Mouse (Mus musculus) liver, postnatal 0 days (tissue): ENCODE measurements around the gene Rnf5.

Source experiments
- CTCF ChIP-seq: sonication (generic); IDR thresholded peaks from 2 replicates; pipeline ENCODE4 v1.5.1; 2016; ENCODE audit warnings: antibody characterized with exemption, low read depth
- EP300 ChIP-seq: IDR thresholded peaks from 2 replicates; pipeline ENCODE4 v1.6.1; 2016; ENCODE audit warnings: antibody characterized with exemption, low read depth, mild to moderate bottlenecking

- no peak for TF ChIP-seq CTCF
- TF ChIP-seq EP300, result no peak
These were observed 20.1 kb downstream of the Rnf5 start for GRCm38 (mm10) chr17:34583397-34583796.
